Mouse (Mus musculus): Measurements from ENCODE around the gene Papss1. TPM values are rescaled to one million over a fixed set of nuclear protein-coding genes. Genes with fewer than 3 reads are reported as not detected.

Gene Papss1
- total RNA-seq, 2 experiments from 2014 or later, result 10.8 to 14.1 TPM

Other genes with a start within 250 kb of the Papss1 start
- 1 to 10 TPM; 1.4 to 3.2 TPM for gene Sgms2, start 73.4 kb upstream of the Papss1 start, total RNA-seq (2021)